Mouse (Mus musculus): ENCODE results near the gene Ebf4.

- TF ChIP-seq CTCF (IDR thresholded peaks at IDR 0.05) (no peak), EP300 (IDR thresholded peaks at IDR 0.05; ENCODE audit: insufficient read depth, low read depth, low read length) (no peak), POLR2A (IDR thresholded peaks at IDR 0.05; ENCODE audit: insufficient read depth, low read depth, low read length) (no peak)
These were observed 29.4 kb upstream of the Ebf4 start for GRCm38 (mm10) chr2:130265520-130265919.

Data from heart, adult 2 months (tissue).